Mouse (Mus musculus) subcutaneous adipose tissue, adult 2 months (tissue): ENCODE measurements around the gene Npm3. TPM values are rescaled to one million over a fixed set of nuclear protein-coding genes. Genes with fewer than 3 reads are reported as not detected.

Experiments used
- polyA plus RNA-seq: library from polyadenylated mRNA; depleted of rRNA; stranded (reverse); fragments of >200 nt; gene quantifications from 2 replicates; pipeline ENCODE4 v1.2.3, GENCODE M21; 2012; ENCODE audit warnings: low replicate concordance; rRNA removed

Gene Npm3
- polyA plus RNA-seq = 32.8 and 85.2 TPM in 2 replicates

DNA sequence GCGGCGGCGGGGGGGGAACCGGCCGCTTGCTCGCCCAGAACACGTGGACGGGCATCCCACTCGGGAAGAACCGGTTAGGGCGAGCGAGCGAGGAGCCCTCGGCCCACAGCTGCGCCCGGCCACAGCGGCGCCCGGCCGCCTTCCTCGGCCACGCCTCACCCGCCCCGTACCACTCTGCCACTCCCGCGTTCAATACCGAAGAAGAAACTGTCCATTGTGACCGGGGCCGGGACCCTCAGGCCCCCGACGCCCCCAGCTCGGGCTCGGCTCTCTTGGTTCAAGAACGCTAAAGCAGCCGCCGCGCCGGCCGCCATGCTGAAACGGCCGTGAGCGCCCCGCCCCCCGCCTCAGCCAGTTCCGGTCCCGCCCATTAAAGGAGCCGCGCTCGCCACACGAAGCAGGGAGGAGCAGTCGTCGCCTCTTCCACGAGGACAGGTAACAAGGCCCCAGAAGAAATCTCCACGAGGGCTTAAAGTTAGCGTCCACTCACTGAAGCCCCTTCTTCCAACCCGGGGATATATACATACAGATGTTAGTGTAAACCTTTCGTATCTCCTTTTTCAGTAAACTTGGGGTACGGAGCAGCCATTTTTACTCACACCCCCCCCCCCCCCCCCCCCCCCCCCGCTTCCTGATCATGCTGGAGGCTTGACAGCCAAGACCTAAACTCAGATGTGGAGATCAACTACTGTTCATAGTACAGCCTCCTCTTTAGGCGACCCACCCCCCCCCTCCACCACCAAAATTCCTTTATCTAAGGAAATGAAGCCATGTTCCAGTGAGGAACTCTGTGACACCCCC lies at the start of gene Npm3:
Gene Npm3, minus strand, starts transcription at position 349 of the 801 bp plus-strand sequence.

DNA sequence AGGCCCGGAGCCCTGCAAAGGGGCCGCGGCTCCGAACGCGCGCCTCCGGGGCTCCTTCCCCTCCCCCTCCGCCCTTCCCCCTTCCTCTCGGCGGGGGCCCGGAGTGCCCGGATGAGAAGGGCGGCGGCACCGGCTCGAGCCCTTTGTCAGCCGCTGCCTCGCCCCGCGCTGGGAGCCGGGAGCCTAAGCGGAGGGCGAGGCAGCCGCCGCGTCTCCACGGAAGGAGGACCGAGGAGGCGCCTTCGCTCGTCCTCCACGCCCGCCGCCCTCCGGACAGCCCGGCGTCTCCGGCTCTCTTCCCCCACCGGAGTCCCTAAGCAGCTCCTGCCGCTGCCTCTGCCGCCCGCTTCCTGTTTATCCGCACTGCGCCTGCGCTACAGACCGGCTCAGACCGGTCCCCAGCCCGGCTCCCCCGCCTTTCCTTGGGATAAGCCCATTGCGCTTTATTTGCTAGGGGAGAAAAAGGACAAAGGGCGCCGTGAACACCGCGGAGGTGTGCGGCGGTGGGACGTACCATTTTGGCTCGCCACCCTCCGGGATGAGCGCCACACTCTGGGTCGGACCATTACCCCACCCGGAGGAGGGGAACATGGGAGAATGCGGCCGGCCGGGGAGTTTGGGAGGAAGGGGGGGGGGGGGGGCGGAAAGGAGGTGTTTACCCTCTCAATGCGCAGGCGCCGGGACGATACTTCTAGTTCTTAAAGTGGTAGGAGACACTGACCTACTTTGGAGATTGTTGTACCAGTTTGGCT lies 34.0 kb upstream of the Npm3 start, which contains the start of gene Mgea5:
Gene Mgea5, minus strand, starts transcription at position 657 of the 752 bp plus-strand sequence.

DNA sequence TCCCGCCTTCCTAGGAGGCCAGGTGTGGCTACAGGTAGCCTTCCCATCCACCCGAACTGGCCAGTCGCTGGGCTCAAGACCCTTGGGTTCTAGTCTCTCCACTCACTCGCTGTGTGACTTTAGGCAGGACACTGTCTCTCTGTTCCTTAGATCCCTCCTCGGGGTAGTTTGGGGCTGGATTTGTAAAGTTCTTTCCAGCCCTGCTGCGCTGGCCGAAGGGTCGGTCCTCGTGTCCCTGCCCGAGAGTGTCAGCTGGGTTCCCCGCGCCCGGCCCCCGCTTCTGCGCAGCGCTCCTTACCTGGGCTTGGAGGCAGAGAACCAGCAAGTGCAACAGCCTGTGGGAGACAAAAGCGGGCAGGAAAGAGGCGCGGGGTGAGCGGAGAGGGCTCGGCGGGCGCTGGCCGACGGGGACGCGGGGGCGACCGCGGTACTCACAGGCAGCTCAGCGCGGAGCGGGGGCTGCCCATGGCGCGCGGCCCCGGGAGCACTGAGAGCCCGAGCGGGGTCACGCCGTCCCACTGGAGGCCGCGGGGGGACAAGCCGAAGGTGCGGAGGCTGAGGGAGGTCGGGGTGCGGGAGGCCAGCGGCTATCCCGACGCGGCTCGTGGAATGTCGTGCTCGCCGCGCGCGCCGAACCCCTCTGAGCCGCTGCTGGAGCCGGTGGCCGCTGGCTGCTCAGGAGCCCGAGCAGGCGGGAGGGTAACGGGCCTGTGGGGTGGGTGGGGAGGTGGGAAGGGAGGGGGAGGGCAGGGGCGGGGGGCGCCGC lies 7.0 kb downstream of the Npm3 start, which contains the start of gene Fgf8:
Gene Fgf8, minus strand, starts transcription at position 698 of the 766 bp plus-strand sequence.

Other genes with a start within 250 kb of the Npm3 start
- 12.2 and 14.3 TPM in 2 replicates for gene Poll, start 189.1 kb downstream of the Npm3 start, polyA plus RNA-seq
- 8.0 and 9.4 TPM in 2 replicates for gene Gm17018, start 189.0 kb downstream of the Npm3 start, polyA plus RNA-seq
- gene Fbxw4, start 89.3 kb downstream of the Npm3 start, polyA plus RNA-seq = 84.6 and 88.1 TPM in 2 replicates
- not detected in 2 replicates for gene Fgf8, start 6.7 kb downstream of the Npm3 start, polyA plus RNA-seq
- gene Mgea5, start 34.2 kb upstream of the Npm3 start, polyA plus RNA-seq = 25.3 and 36.2 TPM in 2 replicates
- 0.59 and 3.2 TPM in 2 replicates for gene Kcnip2, start 66.5 kb upstream of the Npm3 start, polyA plus RNA-seq
- gene Armh3, start 248.9 kb upstream of the Npm3 start, polyA plus RNA-seq = 13.4 and 13.7 TPM in 2 replicates